Mouse (Mus musculus) heart, postnatal 0 days (tissue): ENCODE results near the gene Nmrk1.

Experiments
- CTCF ChIP-seq: IDR thresholded peaks from 2 replicates; pipeline ENCODE4 v1.5.1; 2016; ENCODE audit warnings: antibody characterized with exemption, control low read depth, low read depth
- EP300 ChIP-seq: IDR thresholded peaks from 2 replicates; pipeline ENCODE4 v1.6.1; 2016; ENCODE audit warnings: antibody characterized with exemption, low read depth

GRCm38 (mm10) chr19:18598265-18598926 lies 33.4 kb upstream of the Nmrk1 start:
- no peak for TF ChIP-seq CTCF
- no peak for TF ChIP-seq EP300
